Mouse (Mus musculus): ENCODE measurements around the gene Gltpd2.
"Not testable (repeated sequence)": the region's sequence is repeated elsewhere in the genome, so short reads cannot be mapped to it uniquely, and the experiment has no call there.

Gltpd2 gene

DNA sequence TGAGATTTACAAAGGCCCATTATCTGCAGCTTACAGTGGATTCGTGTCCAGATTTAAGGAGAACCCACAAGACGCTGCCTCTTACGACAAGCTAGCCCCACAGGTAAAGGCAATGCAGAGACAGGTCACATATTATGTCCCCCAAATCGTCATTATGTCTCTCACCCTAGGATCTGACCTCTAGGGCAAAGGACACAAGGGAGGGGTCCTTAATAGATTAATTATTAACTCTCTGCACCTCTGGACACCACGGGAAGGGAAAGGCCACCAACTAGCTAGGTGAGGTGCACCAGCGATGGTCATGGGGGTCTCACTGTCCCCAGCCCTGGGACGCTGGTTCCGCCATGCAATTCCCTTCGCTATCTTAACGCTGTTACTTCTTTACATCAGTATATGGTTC is at the start of gene Gltpd2:
Gene Gltpd2 (plus strand): TSS at position 274 of the 400 bp plus-strand sequence.
- in situ Hi-C loops (cut with MboI, MseI) = no loop called here

DNA sequence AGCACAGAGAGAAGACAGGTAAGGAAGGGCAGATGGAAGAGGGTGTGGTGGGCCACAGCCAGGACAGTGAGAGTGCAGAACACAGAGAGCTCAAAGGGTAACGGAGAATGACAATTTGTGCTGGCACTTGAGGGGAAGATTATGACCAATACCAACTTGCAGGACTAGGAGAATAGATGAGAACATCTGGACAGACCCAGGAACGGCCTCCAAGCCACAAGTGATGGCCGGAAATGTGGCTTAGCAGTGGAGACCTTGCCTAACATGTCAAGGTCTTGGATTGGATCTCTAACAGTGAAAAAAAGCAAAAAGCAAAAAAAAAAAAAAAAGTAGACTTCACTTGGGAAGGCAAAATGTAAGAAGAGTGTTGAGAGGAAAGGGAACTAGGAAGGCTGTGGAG is 49.2 kb upstream of the Gltpd2 start:
- in situ Hi-C loops (cut with MboI, MseI) = no loop called here

- in situ Hi-C loops (cut with MboI, MseI) = no loop called here
Observed at GRCm38 (mm10) chr11:70472716-70473115, 46.3 kb upstream of the Gltpd2 start.

DNA sequence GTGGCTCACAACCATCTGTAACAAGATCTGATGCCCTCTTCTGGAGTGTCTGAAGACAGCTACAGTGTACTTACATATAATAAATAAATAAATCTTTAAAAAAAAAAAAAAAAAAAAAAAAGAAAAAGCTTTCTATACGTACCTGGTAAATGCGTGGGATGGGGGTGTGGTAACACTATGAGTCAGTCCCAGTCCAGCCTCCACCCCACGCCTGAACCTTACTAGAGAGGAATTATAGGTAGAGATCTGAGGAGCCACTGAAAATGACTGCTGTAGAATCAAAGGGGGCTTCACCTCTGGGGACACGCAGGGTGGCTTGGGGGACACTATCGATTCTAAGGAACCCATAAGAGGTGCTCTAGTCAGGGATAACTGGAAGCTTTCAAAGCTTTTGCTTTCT is 45.7 kb upstream of the Gltpd2 start:
- in situ Hi-C loops (cut with MboI, MseI) = not testable (repeated sequence)

DNA sequence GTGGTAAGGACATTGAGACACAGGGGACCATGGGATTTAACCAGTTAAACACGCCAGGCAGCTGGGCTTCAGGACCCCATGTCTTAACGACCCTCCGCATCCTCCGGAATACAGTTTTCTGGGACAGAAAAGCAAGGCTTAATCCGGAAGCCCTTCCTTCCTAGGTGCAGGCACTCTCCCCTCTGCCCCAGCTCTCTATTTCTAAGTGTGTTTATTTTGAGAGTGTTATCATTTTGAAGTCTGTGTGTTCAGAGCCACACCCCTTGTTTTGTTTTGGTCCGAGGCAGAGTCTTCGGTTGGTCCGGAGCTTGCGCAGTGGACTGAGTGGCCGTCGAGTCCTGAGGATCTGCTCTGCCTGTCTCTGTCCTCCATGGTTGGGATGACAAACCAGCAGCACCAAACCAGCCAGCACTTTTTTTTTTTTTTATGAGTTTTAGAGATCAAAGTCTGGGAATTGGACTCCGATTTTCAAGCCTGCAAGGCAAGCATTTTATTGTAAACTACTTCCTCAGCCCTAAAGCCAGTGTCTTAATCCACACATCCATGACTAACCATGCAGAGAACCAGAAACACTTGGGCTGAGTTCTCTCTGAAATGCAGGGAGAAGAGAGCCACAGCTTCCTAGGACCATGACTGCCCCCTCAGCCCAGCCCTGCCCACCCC is 44.0 kb upstream of the Gltpd2 start:
- in situ Hi-C loops (cut with MboI, MseI) = no loop called here

GRCm38 (mm10) chr11:70485498-70485897 is 33.5 kb upstream of the Gltpd2 start:
- in situ Hi-C loops (cut with MboI, MseI) = no loop called here

GRCm38 (mm10) chr11:70487816-70488215 is 31.2 kb upstream of the Gltpd2 start:
- in situ Hi-C loops (cut with MboI, MseI) = no loop called here

- in situ Hi-C loops (cut with MboI, MseI) = no loop called here
Observed at GRCm38 (mm10) chr11:70489138-70489537, 29.9 kb upstream of the Gltpd2 start.

DNA sequence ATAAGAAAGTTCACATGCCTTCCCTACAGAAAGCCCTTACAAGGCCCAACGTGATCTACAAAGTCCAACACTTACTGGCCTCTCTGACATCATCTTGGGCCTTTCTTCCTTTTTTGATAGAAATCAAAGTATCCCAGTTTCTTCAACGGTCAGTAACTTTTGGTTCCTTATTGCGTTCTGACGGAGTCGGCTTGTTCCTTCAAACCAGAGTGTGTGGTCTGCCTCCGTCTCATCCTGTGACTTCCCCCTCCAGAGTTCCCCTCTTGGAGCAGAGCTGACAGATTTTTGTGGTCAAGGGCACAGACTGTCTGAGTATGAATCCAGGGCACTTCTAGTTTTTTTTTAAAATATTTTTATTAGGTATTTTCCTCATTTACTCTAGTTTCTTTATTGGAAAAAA is 29.3 kb upstream of the Gltpd2 start:
- in situ Hi-C loops (cut with MboI, MseI) = no loop called here

DNA sequence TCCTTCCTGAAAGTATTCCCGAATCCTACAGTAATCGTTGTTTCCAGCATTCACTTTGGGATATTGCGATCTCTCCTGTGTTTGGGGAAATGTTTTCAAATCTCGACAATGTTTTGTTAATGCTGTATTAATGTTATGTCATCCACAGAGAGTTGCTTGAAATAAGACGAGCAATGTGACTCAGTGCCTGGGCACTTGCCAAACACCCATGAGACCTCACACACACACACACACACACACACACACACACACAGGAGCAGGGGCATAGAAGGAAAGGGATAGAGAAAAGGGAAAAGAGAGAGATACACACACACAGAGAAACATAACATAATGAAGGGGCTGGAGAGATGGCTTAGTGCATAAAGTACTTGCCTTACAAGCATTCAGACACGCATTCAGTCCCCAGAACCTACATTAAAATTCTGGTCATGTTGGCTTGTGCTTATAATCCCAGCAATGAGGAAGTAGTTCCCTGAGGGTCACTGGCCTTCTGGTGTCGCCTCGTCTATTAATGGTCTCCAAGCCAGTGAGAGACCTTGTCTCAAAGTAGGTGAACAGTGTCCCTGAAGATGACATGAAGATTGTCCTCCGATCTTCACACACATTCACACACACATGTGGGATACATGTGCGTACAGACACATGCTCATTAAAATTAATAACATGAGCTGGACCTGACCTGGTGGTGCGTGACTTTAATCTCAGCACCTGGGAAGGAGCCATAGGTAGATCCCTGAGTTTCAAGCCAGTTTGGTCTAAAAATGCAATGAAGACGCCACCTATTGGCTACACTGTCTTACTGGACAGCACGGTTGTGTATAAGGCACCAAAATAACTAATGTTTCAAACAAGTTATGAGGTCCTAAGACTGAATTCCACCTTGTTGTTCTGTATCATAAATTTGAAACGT is 19.2 kb upstream of the Gltpd2 start:
- in situ Hi-C loops (cut with MboI, MseI) = loop anchor here (5.0 kb wide), 1 partner anchor 68 kb away; the partner anchor contains the start of gene Arrb2

- in situ Hi-C loops (cut with MboI, MseI) = loop anchor here (5.0 kb wide), 1 partner anchor 68 kb away; the partner anchor contains the start of gene Arrb2
Observed at GRCm38 (mm10) chr11:70500476-70500812, 18.6 kb upstream of the Gltpd2 start.

DNA sequence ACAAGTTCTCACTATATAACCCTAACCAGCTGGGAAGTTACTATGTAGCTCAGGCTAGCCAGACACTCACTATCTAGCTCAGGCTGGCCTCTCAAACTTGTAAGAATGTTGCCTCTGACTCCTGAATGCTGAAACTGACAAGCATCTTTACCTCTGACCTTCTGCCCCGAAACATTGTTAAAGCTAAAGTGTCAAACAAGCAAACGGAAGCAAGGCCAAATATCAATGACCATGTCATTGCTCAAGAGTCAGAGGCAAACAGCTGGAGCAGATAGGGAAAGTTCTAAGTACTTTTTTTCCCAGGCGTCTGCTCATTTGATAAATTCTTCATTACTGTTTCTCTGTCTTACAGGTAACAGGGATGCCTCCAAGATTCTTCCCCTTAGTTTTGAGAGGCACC is 17.0 kb upstream of the Gltpd2 start:
- in situ Hi-C loops (cut with MboI, MseI) = loop anchor here (5.0 kb wide), 1 partner anchor 70 kb away; the partner anchor contains the start of gene Arrb2

GRCm38 (mm10) chr11:70504970-70505369 is 14.0 kb upstream of the Gltpd2 start, which contains the start of gene Tm4sf5:
Tm4sf5 (plus strand) TSS chr11:70505244.
- in situ Hi-C loops (cut with MboI, MseI) = loop anchor here (5.0 kb wide), 2 partner anchors 73 to 93 kb away; partner anchors contain the start of genes Arrb2 and Pelp1

- in situ Hi-C loops (cut with MboI, MseI) = loop anchor here (5.0 kb wide), 1 partner anchor 94 kb away; the partner anchor contains the start of gene Pelp1
Observed at GRCm38 (mm10) chr11:70506385-70506784, 12.6 kb upstream of the Gltpd2 start.

- in situ Hi-C loops (cut with MboI, MseI) = loop anchor here (5.0 kb wide), 1 partner anchor 95 kb away; the partner anchor contains the start of gene Pelp1
Observed at GRCm38 (mm10) chr11:70506962-70507515, 12.0 kb upstream of the Gltpd2 start.

- in situ Hi-C loops (cut with MboI, MseI) = loop anchor here (5.0 kb wide), 1 partner anchor 98 kb away; the partner anchor contains the start of gene Pelp1
Observed at GRCm38 (mm10) chr11:70509753-70510564, 9.0 kb upstream of the Gltpd2 start.

DNA sequence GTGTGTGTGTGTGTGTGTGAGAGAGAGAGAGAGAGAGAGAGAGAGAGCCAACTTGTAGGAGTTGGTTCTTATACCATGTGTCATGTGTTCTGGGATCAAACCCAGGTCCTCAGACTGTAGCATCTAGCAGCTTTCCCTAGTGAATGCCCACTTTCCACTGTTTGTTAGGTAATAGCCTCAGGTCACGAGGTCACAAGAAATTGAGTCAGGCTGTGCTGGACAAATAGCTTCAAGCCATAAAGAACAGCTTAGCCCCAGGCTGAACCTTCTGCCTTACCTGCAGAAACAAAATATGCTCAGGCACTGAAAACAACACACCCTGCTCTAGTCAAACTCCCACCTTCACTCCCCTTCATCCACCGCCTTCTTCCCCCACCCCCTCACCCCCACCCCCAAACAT is 7.8 kb upstream of the Gltpd2 start:
- in situ Hi-C loops (cut with MboI, MseI) = no loop called here

GRCm38 (mm10) chr11:70511825-70512224 is 7.2 kb upstream of the Gltpd2 start:
- in situ Hi-C loops (cut with MboI, MseI) = no loop called here

GRCm38 (mm10) chr11:70512709-70513342 is 6.2 kb upstream of the Gltpd2 start:
- in situ Hi-C loops (cut with MboI, MseI) = no loop called here

DNA sequence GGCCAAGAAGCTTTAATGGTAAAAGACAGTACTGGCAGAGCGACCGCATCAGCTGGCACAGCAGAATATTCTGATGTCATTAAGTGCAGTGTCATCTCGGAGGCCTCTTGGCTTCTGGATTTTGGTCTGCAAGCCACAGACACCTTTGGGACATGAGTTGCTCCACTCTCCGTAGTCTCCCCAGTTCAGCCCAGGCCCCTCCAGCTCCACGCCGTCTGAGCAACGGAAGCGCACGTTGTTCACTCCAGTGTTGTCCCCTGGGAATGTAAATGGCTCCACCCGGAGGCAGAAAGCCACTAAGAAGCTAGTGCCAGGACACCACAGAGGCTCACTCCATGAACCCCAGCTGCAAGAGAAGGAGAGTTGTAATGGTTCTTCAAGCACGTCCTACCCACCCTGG is 5.5 kb upstream of the Gltpd2 start:
- in situ Hi-C loops (cut with MboI, MseI) = no loop called here

GRCm38 (mm10) chr11:70514288-70514687 is 4.7 kb upstream of the Gltpd2 start, which contains the start of gene Vmo1:
Vmo1 (minus strand) TSS chr11:70514616.
- in situ Hi-C loops (cut with MboI, MseI) = no loop called here

Data from T-helper 2 cell (primary cell).